Mouse (Mus musculus): ENCODE results near the gene Sco1.

Gene Sco1

DNA sequence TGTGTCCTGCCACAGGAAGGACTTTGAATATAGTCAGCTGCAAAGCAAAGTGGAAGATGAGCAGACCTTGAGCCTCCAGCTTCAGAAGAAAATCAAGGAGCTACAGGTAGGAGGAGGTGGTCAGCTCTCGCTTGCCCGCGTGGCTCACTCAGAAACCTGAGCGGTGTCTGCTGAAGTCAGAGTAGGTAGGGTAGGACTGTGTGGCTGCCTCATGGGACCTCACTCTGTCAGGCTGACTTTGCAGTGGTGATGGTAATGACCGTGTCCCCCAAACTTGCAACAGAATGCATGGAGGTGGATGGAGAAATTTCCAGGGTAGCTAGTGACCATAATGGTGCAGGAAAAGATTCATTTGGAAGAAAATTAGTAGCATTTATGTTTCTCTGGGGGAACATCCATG lies 41.2 kb downstream of the Sco1 start:
- TF ChIP-seq GATA4 (IDR thresholded peaks at IDR 0.05; ENCODE audit: insufficient replicate concordance, low read length) = no peak

DNA sequence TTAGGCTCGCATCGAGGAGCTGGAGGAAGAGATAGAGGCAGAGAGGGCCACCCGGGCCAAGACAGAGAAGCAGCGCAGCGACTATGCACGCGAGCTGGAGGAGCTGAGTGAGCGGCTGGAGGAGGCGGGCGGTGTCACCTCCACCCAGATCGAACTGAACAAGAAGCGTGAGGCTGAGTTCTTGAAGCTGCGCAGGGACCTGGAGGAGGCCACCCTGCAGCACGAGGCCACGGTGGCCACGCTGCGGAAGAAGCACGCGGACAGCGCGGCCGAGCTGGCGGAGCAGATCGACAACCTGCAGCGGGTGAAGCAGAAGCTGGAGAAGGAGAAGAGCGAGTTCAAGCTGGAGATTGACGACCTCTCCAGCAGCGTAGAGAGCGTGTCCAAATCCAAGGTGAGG lies 42.0 kb downstream of the Sco1 start:
- no peak for TF ChIP-seq GATA4 (IDR thresholded peaks at IDR 0.05; ENCODE audit: insufficient replicate concordance, low read length)

DNA sequence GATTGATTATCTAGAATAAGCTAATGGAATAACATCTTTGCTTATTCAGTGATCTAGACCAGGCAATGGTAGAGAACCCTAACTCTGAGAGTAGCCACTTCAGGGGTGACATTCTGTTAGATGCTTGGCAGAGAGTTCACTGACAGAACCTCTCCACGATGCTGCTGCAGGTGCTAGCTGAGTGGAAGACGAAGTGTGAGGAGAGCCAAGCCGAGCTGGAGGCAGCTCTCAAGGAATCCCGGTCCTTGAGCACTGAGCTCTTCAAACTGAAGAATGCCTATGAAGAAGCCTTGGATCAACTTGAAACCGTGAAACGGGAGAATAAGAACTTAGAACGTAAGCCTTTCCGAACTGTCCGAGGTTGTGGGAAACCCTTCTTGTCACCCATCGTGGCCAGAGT lies 45.2 kb downstream of the Sco1 start:
- TF ChIP-seq GATA4 (IDR thresholded peaks at IDR 0.05; ENCODE audit: insufficient replicate concordance, low read length) = no peak

DNA sequence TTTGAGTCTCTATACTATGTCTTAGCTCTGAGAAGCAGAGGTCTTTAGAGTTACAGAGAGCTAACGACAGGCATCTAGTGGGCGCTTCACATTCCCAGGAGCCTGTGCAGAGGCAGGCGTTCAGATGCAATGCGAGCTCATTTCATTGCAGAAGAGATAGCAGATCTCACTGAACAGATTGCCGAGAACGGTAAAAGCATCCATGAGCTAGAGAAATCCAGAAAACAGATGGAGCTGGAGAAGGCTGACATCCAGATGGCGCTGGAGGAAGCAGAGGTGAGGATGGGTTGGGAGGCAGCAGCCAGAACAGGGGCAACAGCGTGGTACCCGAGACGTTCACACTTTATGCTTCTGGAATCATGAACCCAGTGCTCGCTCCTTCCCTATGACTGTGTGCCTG lies 46.0 kb downstream of the Sco1 start:
- TF ChIP-seq GATA4 (IDR thresholded peaks at IDR 0.05; ENCODE audit: insufficient replicate concordance, low read length) = no peak

DNA sequence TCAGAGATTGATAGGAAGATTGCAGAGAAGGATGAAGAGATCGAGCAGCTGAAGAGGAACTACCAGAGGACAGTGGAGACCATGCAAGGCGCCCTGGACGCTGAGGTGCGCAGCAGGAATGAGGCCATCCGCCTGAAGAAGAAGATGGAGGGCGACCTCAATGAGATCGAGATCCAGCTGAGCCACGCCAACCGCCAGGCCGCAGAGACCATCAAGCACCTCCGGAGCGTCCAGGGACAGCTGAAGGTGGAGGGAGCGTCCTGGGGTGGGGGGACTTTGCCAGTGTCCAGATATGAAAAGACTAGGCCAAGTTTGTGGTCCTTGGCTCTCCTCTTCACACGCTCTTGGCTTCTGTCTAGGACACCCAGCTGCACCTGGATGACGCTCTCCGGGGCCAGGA lies 46.8 kb downstream of the Sco1 start:
- TF ChIP-seq GATA4 (IDR thresholded peaks at IDR 0.05; ENCODE audit: insufficient replicate concordance, low read length) = no peak

DNA sequence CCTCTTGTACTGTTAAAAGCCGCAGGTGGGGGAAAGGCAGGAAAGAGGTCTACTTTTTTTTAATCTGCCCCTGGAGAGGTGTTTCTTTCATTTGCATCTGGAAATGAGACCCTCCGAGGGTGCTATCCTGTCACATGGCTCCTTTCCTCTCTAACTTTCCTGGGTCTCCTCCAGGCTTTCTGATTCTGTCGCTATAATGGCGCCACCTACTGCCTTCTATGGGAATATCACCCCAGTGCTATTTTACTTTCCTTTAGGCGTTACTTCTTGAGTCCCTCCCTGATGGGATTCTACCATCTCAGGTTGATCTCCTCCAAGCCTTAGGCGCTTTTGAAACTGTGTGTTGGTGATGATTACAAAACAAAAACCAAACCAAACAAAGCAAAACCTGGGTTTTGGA lies 47.7 kb downstream of the Sco1 start:
- TF ChIP-seq GATA4 (IDR thresholded peaks at IDR 0.05; ENCODE audit: insufficient replicate concordance, low read length) = no peak

DNA sequence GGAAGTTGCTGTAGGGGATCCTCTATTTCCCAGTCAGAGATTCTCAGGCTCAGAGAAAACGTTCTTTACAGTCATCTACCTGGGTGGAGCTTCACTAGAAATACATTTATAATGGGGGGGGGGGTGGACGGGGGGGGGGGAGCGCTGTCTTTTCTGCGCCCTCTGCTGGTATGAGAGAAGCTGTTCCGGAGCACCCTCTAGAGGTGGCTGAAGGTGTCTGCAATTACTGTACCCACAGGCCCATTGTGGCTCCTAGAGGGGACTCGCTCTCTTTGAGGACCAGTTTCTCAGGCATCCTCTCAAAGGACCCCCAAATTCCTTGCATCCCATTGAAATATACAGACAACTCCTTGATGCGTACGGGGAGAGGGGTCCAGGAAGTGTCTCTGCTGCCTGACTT lies 49.2 kb downstream of the Sco1 start:
- TF ChIP-seq GATA4 (IDR thresholded peaks at IDR 0.05; ENCODE audit: insufficient replicate concordance, low read length) = no peak

DNA sequence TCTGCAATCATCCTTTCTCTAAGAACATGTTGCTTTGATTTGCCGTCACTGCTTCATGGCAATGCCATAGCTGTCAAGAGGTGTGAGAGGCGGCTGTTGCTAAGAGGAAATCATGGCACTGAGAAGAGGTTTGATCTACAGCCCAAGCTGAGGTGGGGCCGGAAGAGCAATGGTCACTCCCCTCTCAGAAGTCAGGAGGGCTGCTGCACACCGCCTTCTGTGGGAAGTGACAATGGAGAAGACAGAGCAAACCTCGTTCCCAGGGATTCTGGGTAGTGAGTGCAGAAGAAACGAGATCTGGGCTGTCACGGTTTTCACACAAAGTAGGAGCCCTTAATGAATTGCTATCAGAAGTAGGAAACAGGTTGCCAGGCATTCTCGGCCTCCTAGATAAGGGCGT lies 50.8 kb downstream of the Sco1 start:
- no peak for TF ChIP-seq GATA4 (IDR thresholded peaks at IDR 0.05; ENCODE audit: insufficient replicate concordance, low read length)

DNA sequence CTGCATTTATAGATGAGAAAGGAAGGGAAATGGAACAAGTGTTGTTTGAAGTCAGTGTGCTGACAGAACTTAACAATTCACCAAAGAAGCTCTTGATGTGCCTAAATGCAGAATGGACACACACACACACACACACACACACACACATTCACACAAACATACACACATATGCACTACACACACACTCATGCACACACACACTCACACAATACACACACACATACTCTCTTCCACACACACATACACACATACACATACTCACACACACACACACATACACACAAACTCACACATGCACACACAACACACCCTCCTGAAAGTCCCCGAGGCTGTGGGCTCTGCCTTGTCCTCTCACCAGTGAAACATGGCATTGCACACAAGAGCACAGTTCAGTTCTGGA lies 51.8 kb downstream of the Sco1 start:
- TF ChIP-seq GATA4 (IDR thresholded peaks at IDR 0.05; ENCODE audit: insufficient replicate concordance, low read length) = no peak

DNA sequence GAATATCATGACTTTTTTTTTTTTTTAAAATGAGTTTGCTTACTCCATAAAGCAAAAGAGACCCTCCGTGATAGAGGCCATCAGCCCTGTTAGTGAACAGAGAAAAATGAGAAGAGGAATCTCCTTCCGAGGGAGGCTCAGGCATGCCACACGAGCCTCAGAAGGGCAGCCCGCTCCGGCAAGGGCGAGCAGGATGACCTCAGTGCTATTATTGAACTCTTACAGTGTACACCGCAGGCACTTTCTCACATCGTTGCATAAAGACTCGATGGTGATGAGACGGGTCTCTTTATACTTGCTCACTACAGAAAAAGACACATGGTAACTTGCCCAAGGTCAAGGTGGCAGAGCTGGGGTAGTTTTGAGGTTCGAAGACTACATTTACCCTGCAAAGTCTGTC lies 52.2 kb downstream of the Sco1 start:
- no peak for TF ChIP-seq GATA4 (IDR thresholded peaks at IDR 0.05; ENCODE audit: insufficient replicate concordance, low read length)

DNA sequence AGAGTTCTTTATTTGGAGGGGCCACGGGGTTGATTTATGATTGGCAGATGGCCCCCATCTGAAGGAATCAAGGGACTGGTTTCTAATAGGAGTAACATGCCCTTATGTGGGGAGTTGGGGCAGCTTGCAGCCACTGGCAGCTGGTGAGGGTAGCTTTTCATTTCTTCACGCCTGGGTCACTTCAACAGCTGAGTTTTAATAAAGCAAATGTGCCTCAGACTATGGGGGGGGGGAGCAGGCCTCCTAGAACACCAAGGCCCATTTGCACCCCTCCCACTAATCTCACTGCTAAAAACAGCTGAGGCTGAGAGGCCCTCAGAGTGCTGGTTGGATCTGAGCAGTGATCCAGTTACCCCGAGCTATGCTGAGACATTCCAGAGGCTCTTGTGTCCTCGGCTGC lies 53.2 kb downstream of the Sco1 start:
- TF ChIP-seq GATA4 (IDR thresholded peaks at IDR 0.05; ENCODE audit: insufficient replicate concordance, low read length) = no peak

DNA sequence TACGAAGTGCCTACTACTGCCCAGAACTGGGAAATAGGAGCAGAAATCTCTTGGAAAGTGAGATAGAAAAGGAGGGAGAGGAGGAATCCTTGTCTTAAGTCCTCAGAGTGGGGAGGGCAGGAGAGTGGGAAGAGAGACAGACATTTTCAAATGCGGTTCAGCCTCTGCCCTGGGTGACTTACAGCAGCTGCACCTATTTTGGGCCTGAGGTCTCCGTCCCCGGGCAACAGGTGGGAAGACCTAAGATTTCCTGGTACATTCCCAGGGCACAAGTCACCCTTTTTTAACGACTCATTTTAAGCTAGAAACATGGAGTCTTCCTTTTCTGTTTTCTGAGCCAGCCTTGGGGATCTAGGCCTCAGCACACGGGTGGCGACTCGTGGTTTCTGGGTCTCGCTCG lies 54.5 kb downstream of the Sco1 start:
- no peak for TF ChIP-seq GATA4 (IDR thresholded peaks at IDR 0.05; ENCODE audit: insufficient replicate concordance, low read length)

DNA sequence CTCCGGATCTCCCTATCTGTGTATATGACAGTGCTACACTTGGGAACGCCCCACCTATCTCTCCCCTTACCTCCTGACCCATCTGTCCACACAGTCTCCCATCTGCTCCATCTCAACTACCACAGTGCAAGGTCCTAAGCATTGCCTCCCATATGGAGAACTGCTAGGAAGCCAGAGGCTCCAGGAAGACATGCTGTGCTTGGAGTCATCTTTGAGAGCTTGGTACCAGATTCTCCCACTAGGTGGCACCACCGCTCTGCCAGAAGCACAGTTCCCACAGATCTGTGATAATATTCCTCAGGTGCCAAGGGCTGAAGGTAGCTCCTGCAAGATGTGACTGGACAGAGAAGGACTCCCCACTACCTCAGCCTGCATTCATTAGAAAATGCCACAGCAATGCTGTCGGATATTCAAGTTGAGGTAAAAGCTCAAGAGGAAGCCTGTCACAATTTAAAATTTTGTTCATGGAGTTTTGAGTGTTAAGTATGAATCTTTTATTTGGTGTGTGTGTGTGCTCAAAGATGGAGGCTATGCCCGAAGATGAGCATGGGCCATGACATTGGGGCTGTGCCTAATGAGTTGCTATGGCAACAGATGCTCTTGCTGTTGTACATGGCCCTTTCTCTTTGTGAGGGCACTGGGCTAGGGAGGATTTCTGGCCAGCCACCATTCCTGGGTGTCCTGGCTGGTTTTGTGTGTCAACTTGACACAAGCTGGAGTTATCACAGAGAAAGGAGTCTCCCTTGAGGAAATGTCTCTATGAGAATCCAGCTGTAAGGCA lies 57.9 kb downstream of the Sco1 start:
- TF ChIP-seq GATA4 (IDR thresholded peaks at IDR 0.05; ENCODE audit: insufficient replicate concordance, low read length) = no peak

DNA sequence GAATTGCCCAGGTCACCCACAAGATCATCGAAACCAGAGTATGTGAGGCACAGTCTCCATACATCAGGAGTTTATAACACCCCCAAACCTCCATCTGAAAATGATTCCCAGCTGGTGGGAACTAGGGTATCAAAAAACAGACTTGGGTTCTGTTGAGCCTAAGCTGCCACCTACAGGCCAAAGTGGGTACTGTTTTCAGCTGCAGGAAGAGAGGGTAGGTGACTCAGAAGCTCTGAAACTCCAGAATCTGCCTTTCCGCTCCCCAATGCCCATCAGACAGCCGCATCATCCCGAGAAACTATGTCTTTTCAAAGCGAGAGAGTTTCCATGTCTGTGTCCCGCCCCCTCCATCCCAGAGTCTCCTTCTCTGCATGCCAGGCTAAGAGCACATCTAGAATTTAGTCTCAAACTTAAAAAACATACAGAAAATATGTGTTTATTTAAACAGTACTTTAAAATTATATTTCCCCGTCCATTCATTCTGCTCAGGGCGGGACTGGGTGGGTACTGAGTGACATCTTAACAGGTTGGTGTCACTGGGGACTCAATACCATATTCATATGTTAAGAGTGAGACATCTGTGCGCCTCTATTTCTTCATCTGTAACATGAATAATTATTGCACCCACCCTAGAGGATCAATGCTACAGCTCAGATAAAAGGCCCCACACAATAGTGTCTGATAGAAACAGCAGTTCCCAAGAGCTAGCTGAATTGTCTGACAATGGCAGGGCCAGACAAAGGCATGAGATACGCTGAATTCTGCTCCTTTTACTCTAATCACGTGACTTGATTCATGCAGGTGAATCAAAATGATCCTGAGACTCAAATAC lies 59.8 kb downstream of the Sco1 start:
- no peak for TF ChIP-seq GATA4 (IDR thresholded peaks at IDR 0.05; ENCODE audit: insufficient replicate concordance, low read length)

DNA sequence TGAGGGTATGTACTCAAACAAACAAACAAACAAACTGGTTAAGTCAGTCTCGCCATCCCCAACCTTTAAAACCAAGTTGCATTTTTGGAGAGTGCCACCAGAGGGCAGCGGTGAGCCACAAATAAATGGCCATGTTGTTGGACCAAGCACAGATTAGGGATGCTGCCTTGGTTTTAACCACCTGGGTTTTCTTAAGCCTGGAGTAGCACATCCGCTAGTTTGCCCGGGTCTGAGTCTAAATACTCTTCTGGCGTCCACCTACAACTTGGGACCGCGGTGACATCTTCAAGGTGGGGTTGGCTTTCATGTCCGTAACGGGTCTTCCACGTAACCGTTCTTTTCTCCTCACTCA lies 60.4 kb downstream of the Sco1 start:
- no peak for TF ChIP-seq GATA4 (IDR thresholded peaks at IDR 0.05; ENCODE audit: insufficient replicate concordance, low read length)

DNA sequence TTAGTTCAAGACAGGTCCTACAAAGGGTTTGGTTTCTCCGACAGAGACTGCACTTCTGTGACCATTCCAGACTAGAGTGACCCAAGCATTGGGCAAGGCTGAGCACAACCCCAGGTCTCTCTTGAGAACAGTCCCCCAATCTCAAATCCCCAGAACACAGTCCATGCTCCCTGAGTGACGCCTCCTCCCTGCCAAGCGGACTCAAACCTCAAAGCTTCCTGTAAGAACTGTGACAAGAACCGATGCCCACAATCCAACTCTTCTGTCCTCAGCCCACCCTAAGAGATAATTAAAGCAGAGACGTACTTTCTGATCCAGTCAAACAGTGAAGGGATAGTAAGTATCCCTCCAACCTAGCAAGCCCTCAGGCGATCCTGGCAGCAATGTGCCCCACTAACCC lies 60.9 kb downstream of the Sco1 start:
- TF ChIP-seq GATA4 (IDR thresholded peaks at IDR 0.05; ENCODE audit: insufficient replicate concordance, low read length) = no peak

DNA sequence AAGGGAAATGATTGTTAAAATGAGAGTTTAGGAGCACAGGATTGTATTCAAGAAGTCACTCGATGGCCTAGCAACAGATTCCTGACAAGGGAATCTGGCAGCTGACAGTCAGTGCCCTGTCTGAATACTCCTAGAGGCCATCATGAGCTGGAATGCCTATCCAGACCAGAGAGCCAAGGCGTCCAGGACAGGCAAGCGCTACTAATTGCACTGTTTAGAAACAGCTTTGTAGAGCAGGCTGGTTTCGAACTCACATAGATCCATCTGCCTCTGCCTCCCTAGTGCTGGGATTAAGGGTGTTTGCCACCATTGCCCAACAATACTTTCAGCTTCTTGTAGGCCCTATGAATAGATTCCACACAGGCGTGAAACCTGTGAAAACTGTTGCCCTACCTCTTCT lies 61.8 kb downstream of the Sco1 start:
- no peak for TF ChIP-seq GATA4 (IDR thresholded peaks at IDR 0.05; ENCODE audit: insufficient replicate concordance, low read length)

Data from liver, adult (tissue).